Mouse (Mus musculus) G1E (cell line): ENCODE measurements around the gene Lmna. TPM values are rescaled to one million over a fixed set of nuclear protein-coding genes. Genes with fewer than 3 reads are reported as not detected.

Experiments used
- ATAC-seq: 2 replicates; pipeline ENCODE4 v1.8.0; 2016; ENCODE audit warnings: mild to moderate bottlenecking; ENCODE audit not compliant: insufficient number of reproducible peaks, poor library complexity, low FRiP score, severe bottlenecking; ENCODE audit errors: extremely low read depth
- DNase-seq: peaks from one replicate; pipeline ENCODE4 v3.0.0; 2012; ENCODE audit warnings: low spot score
- H3K27me3 ChIP-seq: 2 replicates; pipeline ENCODE4 v1.6.1; 2012; ENCODE audit warnings: mild to moderate bottlenecking, low read length, inconsistent platforms; ENCODE audit not compliant: insufficient read depth
- H3K36me3 ChIP-seq: replicated peaks from 2 replicates; pipeline ENCODE3; 2012; ENCODE audit warnings: mild to moderate bottlenecking, inconsistent platforms
- H3K4me1 ChIP-seq: 2 replicates; pipeline ENCODE4 v1.6.1; 2012; ENCODE audit warnings: low read depth, low read length, inconsistent platforms, mixed read lengths; ENCODE audit not compliant: insufficient read depth
- H3K4me3 ChIP-seq: 2 replicates; pipeline ENCODE4 v1.5.1; 2012; ENCODE audit warnings: low read depth, mild to moderate bottlenecking, inconsistent platforms, low read length, moderate library complexity, mixed read lengths
- H3K9me3 ChIP-seq: replicated peaks from 2 replicates; pipeline ENCODE4 v1.6.1; 2012; ENCODE audit warnings: inconsistent platforms
- CTCF ChIP-seq: IDR thresholded peaks from 2 replicates; pipeline ENCODE4 v1.5.1; 2012; ENCODE audit warnings: low read depth, low read length, inconsistent platforms, mixed read lengths
- GATA1 ChIP-seq: IDR thresholded peaks from 2 replicates; pipeline ENCODE4 v1.6.1; 2012; ENCODE audit warnings: borderline replicate concordance, low read length, inconsistent platforms, mixed read lengths
- GATA2 ChIP-seq: IDR thresholded peaks from 2 replicates; pipeline ENCODE4 v1.6.1; 2012; ENCODE audit warnings: low read depth, low read length, inconsistent platforms, borderline replicate concordance
- POLR2AphosphoS5 ChIP-seq: IDR thresholded peaks from 2 replicates; pipeline ENCODE4 v1.6.1; 2012; ENCODE audit warnings: low read depth, low read length, inconsistent platforms; ENCODE audit not compliant: insufficient replicate concordance
- TAL1 ChIP-seq: conservative IDR thresholded peaks from 2 replicates; pipeline ENCODE4 v1.6.1; 2012; ENCODE audit warnings: low read depth, low read length, inconsistent platforms, mixed read lengths
- polyA plus RNA-seq: library from polyadenylated mRNA; stranded (reverse); fragments of >175 nt; gene quantifications from 2 replicates; pipeline ENCODE4 v1.2.3, GENCODE M21; 2012
- total RNA-seq, 2 experiments: library from RNA; stranded (forward) in 1 of 2; stranded (reverse) in 1 of 2; fragments of 200-1000 nt in 1 of 2; fragments of >200 nt in 1 of 2; fragmentation: Nextera tagmentation in 1 of 2; gene quantifications; 2 replicates each; pipeline ENCODE4 v1.2.3; 2014 to 2017

Gene Lmna
- total and polyA plus RNA-seq, 3 experiments = 72.1 to 336 (median 98.2) TPM

GRCm38 (mm10) chr3:88533706-88534105, 23.9 kb upstream of the Lmna start:
- Histone ChIP-seq H3K4me1 (peaks cover 78% of the 10 kb centered on the region), H3K4me3 (no peak overlapping the region; the same call in 1 of the 2 replicates), H3K27me3 (peaks cover 3% of the 10 kb centered on the region; the same call in 1 of the 2 replicates), H3K9me3 (no peaks in the 10 kb centered on the region), H3K36me3 (peaks cover 40% of the 10 kb centered on the region)
- TF ChIP-seq CTCF (no peak), TAL1 (no peak), GATA2 (no peak), GATA1 (no peak), POLR2AphosphoS5 (no peak)
- DNase-seq = no peak
- ATAC-seq = no peak

GRCm38 (mm10) chr3:88532689-88533511, 23.1 kb upstream of the Lmna start:
- Histone ChIP-seq H3K27me3 (peaks cover 3% of the 10 kb centered on the region; the same call in 1 of the 2 replicates), H3K4me3 (peak overlapping the region; percentile 77), H3K4me1 (peaks cover 76% of the 10 kb centered on the region), H3K36me3 (peaks cover 38% of the 10 kb centered on the region), H3K9me3 (no peaks in the 10 kb centered on the region)
- ATAC-seq = no peak
- no peak for DNase-seq
- TF ChIP-seq POLR2AphosphoS5 (no peak), CTCF (no peak), GATA2 (no peak), TAL1 (no peak), GATA1 (no peak)

GRCm38 (mm10) chr3:88532299-88532674, 22.5 kb upstream of the Lmna start, which contains the start of gene Mex3a:
Gene Mex3a, plus strand, starts transcription at chr3:88532395.
- DNase-seq (no peak), ATAC-seq (no peak)
- Histone ChIP-seq H3K4me1 (peaks cover 76% of the 10 kb centered on the region), H3K9me3 (no peaks in the 10 kb centered on the region), H3K27me3 (peaks cover 3% of the 10 kb centered on the region; the same call in 1 of the 2 replicates), H3K36me3 (peaks cover 38% of the 10 kb centered on the region), H3K4me3 (peak within 1 kb of the TSS; percentile 77)
- TF ChIP-seq POLR2AphosphoS5 = no peak
- no peak for TF ChIP-seq CTCF
- no peak for TF ChIP-seq GATA1
- TF ChIP-seq GATA2 = no peak
- no peak for TF ChIP-seq TAL1

- peaks cover 3% of the 10 kb centered on the region; the same call in 1 of the 2 replicates for H3K27me3 ChIP-seq
Measured at GRCm38 (mm10) chr3:88531348-88532298, 21.9 kb upstream of the Lmna start.

GRCm38 (mm10) chr3:88530082-88530864, 20.5 kb upstream of the Lmna start:
- Histone ChIP-seq H3K4me1 (peaks cover 69% of the 10 kb centered on the region), H3K36me3 (peaks cover 37% of the 10 kb centered on the region), H3K9me3 (no peaks in the 10 kb centered on the region), H3K4me3 (peak overlapping the region; percentile 77), H3K27me3 (peaks cover 3% of the 10 kb centered on the region; the same call in 1 of the 2 replicates)
- TF ChIP-seq POLR2AphosphoS5 (no peak), GATA1 (no peak), CTCF (no peak), TAL1 (no peak), GATA2 (no peak)
- no peak for DNase-seq
- ATAC-seq = no peak

More at GRCm38 (mm10) chr3:88531348-88532298, 21.9 kb upstream of the Lmna start:
- no peaks in the 10 kb centered on the region for H3K9me3 ChIP-seq
- H3K4me1 ChIP-seq = peaks cover 74% of the 10 kb centered on the region
- TF ChIP-seq TAL1 (no peak), GATA1 (no peak), POLR2AphosphoS5 (no peak), GATA2 (no peak), CTCF (no peak)
- H3K36me3 ChIP-seq = peaks cover 37% of the 10 kb centered on the region
- peak overlapping the region; percentile 77 for H3K4me3 ChIP-seq
- ATAC-seq (peak; percentile 38), DNase-seq (peak; percentile 80)
